Mouse (Mus musculus): Measurements from ENCODE around the gene Fbxw11. TPM values are rescaled to one million over a fixed set of nuclear protein-coding genes. Genes with fewer than 3 reads are reported as not detected.
A peak's percentile ranks its signal among the peaks of the same experiment; 100 is the strongest.

The Fbxw11 gene
- polyA plus RNA-seq, 1 experiment from 2014 or later, result 95.2 TPM

- no peak overlapping the region for H3K9ac ChIP-seq (replicated peaks; ENCODE audit: low read length)
- H3K4me2 ChIP-seq (replicated peaks; ENCODE audit: low read depth, low read length), result no peak overlapping the region
- no peak for ATAC-seq (ENCODE audit: low FRiP score, low TSS enrichment)
- H3K9me3 ChIP-seq (ENCODE audit: low read length), result no peaks in the 10 kb centered on the region
- no peak overlapping the region for H3K27ac ChIP-seq (ENCODE audit: low read length)
- H3K27me3 ChIP-seq (ENCODE audit: insufficient read depth, low read length), result no peaks in the 10 kb centered on the region
- WGBS, result 62% methylated on average over 2 of the region's 2 CpGs
- no peaks in the 10 kb centered on the region for H3K36me3 ChIP-seq (ENCODE audit: insufficient read depth, low read length)
- H3K4me3 ChIP-seq (ENCODE audit: low read length), result no peak overlapping the region
- H3K4me1 ChIP-seq (ENCODE audit: insufficient read depth, low read length), result no peaks in the 10 kb centered on the region
Measured at GRCm38 (mm10) chr11:32634842-32635241, 7.7 kb upstream of the Fbxw11 start.

- Histone ChIP-seq H3K4me1 (ENCODE audit: insufficient read depth, low read length) (peaks cover 4% of the 10 kb centered on the region), H3K27me3 (ENCODE audit: insufficient read depth, low read length) (no peaks in the 10 kb centered on the region), H3K4me2 (replicated peaks; ENCODE audit: low read depth, low read length) (no peak overlapping the region), H3K9ac (replicated peaks; ENCODE audit: low read length) (no peak overlapping the region), H3K4me3 (ENCODE audit: low read length) (no peak overlapping the region), H3K27ac (ENCODE audit: low read length) (no peak overlapping the region), H3K36me3 (ENCODE audit: insufficient read depth, low read length) (no peaks in the 10 kb centered on the region), H3K9me3 (ENCODE audit: low read length) (no peaks in the 10 kb centered on the region)
- 84% methylated on average over 4 of the region's 4 CpGs for WGBS
- no peak for ATAC-seq (ENCODE audit: low FRiP score, low TSS enrichment)
Measured at GRCm38 (mm10) chr11:32636275-32636674, 6.2 kb upstream of the Fbxw11 start.

GRCm38 (mm10) chr11:32638521-32639255 is 3.8 kb upstream of the Fbxw11 start:
- 81% methylated on average over 8 of the region's 8 CpGs for WGBS
- no peak overlapping the region for H3K9ac ChIP-seq (replicated peaks; ENCODE audit: low read length)
- ATAC-seq (ENCODE audit: low FRiP score, low TSS enrichment), result no peak
- H3K27me3 ChIP-seq (ENCODE audit: insufficient read depth, low read length), result no peaks in the 10 kb centered on the region
- H3K4me3 ChIP-seq (ENCODE audit: low read length), result no peak overlapping the region
- H3K36me3 ChIP-seq (ENCODE audit: insufficient read depth, low read length), result no peaks in the 10 kb centered on the region
- peaks cover 10% of the 10 kb centered on the region for H3K4me1 ChIP-seq (ENCODE audit: insufficient read depth, low read length)
- no peaks in the 10 kb centered on the region for H3K9me3 ChIP-seq (ENCODE audit: low read length)
- no peak overlapping the region for H3K27ac ChIP-seq (ENCODE audit: low read length)
- no peak overlapping the region for H3K4me2 ChIP-seq (replicated peaks; ENCODE audit: low read depth, low read length)

GRCm38 (mm10) chr11:32640617-32641016 is 1.9 kb upstream of the Fbxw11 start:
- Histone ChIP-seq H3K4me2 (replicated peaks; ENCODE audit: low read depth, low read length) (no peak overlapping the region), H3K9ac (replicated peaks; ENCODE audit: low read length) (no peak overlapping the region), H3K4me3 (ENCODE audit: low read length) (no peak overlapping the region), H3K4me1 (ENCODE audit: insufficient read depth, low read length) (peaks cover 16% of the 10 kb centered on the region), H3K9me3 (ENCODE audit: low read length) (no peaks in the 10 kb centered on the region), H3K27ac (ENCODE audit: low read length) (no peak overlapping the region), H3K36me3 (ENCODE audit: insufficient read depth, low read length) (no peaks in the 10 kb centered on the region), H3K27me3 (ENCODE audit: insufficient read depth, low read length) (no peaks in the 10 kb centered on the region)
- no peak for ATAC-seq (ENCODE audit: low FRiP score, low TSS enrichment)
- 88% methylated on average over 4 of the region's 4 CpGs for WGBS

GRCm38 (mm10) chr11:32642899-32643886 is 669 bp downstream of the Fbxw11 start:
- peak; percentile 81 for ATAC-seq (ENCODE audit: low FRiP score, low TSS enrichment)
- H3K27ac ChIP-seq (ENCODE audit: low read length), result peak overlapping the region; percentile 99
- WGBS, result under 1% methylated on average over 46 of the region's 54 CpGs
- H3K9ac ChIP-seq (replicated peaks; ENCODE audit: low read length), result peak overlapping the region; percentile 99
- H3K36me3 ChIP-seq (ENCODE audit: insufficient read depth, low read length), result no peaks in the 10 kb centered on the region
- H3K4me2 ChIP-seq (replicated peaks; ENCODE audit: low read depth, low read length), result peak overlapping the region; percentile 85
- peak overlapping the region; percentile 99 for H3K4me3 ChIP-seq (ENCODE audit: low read length)
- H3K27me3 ChIP-seq (ENCODE audit: insufficient read depth, low read length), result no peaks in the 10 kb centered on the region
- H3K4me1 ChIP-seq (ENCODE audit: insufficient read depth, low read length), result peaks cover 28% of the 10 kb centered on the region
- H3K9me3 ChIP-seq (ENCODE audit: low read length), result no peaks in the 10 kb centered on the region

GRCm38 (mm10) chr11:32644010-32644409 is 1.5 kb downstream of the Fbxw11 start:
- no peak for ATAC-seq (ENCODE audit: low FRiP score, low TSS enrichment)
- 14% methylated on average over 3 of the region's 3 CpGs for WGBS

GRCm38 (mm10) chr11:32647265-32647664 is 4.7 kb downstream of the Fbxw11 start:
- H3K27ac ChIP-seq (ENCODE audit: low read length), result no peak overlapping the region
- H3K27me3 ChIP-seq (ENCODE audit: insufficient read depth, low read length), result no peaks in the 10 kb centered on the region
- no peak overlapping the region for H3K4me2 ChIP-seq (replicated peaks; ENCODE audit: low read depth, low read length)
- H3K36me3 ChIP-seq (ENCODE audit: insufficient read depth, low read length), result no peaks in the 10 kb centered on the region
- H3K9ac ChIP-seq (replicated peaks; ENCODE audit: low read length), result no peak overlapping the region
- H3K4me1 ChIP-seq (ENCODE audit: insufficient read depth, low read length), result peaks cover 32% of the 10 kb centered on the region
- H3K9me3 ChIP-seq (ENCODE audit: low read length), result no peaks in the 10 kb centered on the region
- no peak for ATAC-seq (ENCODE audit: low FRiP score, low TSS enrichment)
- H3K4me3 ChIP-seq (ENCODE audit: low read length), result no peak overlapping the region
- WGBS, result 80% methylated on average over 2 of the region's 2 CpGs

More at GRCm38 (mm10) chr11:32644010-32644409, 1.5 kb downstream of the Fbxw11 start:
- Histone ChIP-seq H3K4me3 (ENCODE audit: low read length) (peak overlapping the region; percentile 99), H3K9ac (replicated peaks; ENCODE audit: low read length) (peak overlapping the region; percentile 99), H3K36me3 (ENCODE audit: insufficient read depth, low read length) (no peaks in the 10 kb centered on the region), H3K4me1 (ENCODE audit: insufficient read depth, low read length) (peaks cover 28% of the 10 kb centered on the region), H3K9me3 (ENCODE audit: low read length) (no peaks in the 10 kb centered on the region), H3K27me3 (ENCODE audit: insufficient read depth, low read length) (no peaks in the 10 kb centered on the region), H3K27ac (ENCODE audit: low read length) (peak overlapping the region; percentile 99), H3K4me2 (replicated peaks; ENCODE audit: low read depth, low read length) (peak overlapping the region; percentile 85)

GRCm38 (mm10) chr11:32650236-32650749 is 7.8 kb downstream of the Fbxw11 start:
- Histone ChIP-seq H3K36me3 (ENCODE audit: insufficient read depth, low read length) (no peaks in the 10 kb centered on the region), H3K9me3 (ENCODE audit: low read length) (no peaks in the 10 kb centered on the region), H3K27me3 (ENCODE audit: insufficient read depth, low read length) (no peaks in the 10 kb centered on the region), H3K4me2 (replicated peaks; ENCODE audit: low read depth, low read length) (peak overlapping the region; percentile 16), H3K4me1 (ENCODE audit: insufficient read depth, low read length) (peaks cover 33% of the 10 kb centered on the region), H3K27ac (ENCODE audit: low read length) (peak overlapping the region; percentile 88), H3K9ac (replicated peaks; ENCODE audit: low read length) (no peak overlapping the region), H3K4me3 (ENCODE audit: low read length) (no peak overlapping the region; the same call in 1 of the 2 replicates)
- no peak for ATAC-seq (ENCODE audit: low FRiP score, low TSS enrichment)

- Histone ChIP-seq H3K27ac (ENCODE audit: low read length) (peak overlapping the region; percentile 88), H3K4me2 (replicated peaks; ENCODE audit: low read depth, low read length) (peak overlapping the region; percentile 16), H3K27me3 (ENCODE audit: insufficient read depth, low read length) (no peaks in the 10 kb centered on the region), H3K9me3 (ENCODE audit: low read length) (no peaks in the 10 kb centered on the region), H3K9ac (replicated peaks; ENCODE audit: low read length) (no peak overlapping the region), H3K4me1 (ENCODE audit: insufficient read depth, low read length) (peaks cover 33% of the 10 kb centered on the region), H3K36me3 (ENCODE audit: insufficient read depth, low read length) (no peaks in the 10 kb centered on the region), H3K4me3 (ENCODE audit: low read length) (no peak overlapping the region; the same call in 1 of the 2 replicates)
- ATAC-seq (ENCODE audit: low FRiP score, low TSS enrichment), result peak; percentile 74
- 67% methylated on average over 7 of the region's 7 CpGs for WGBS
Measured at GRCm38 (mm10) chr11:32650893-32651590, 8.5 kb downstream of the Fbxw11 start.

Data from kidney, embryonic 16.5 days (tissue).